Comparison of ENCODE assay signal across 30 mouse cellular contexts in genomic region chr2:4645066-4645465, GRCm38 (mm10). TPM values are rescaled to one million over a fixed set of nuclear protein-coding genes. Genes with fewer than 3 reads are reported as not detected.
DNase-seq lines count a peak whose midpoint lies in the region; ATAC-seq and TF ChIP-seq lines count a peak whose summit lies in the region.
"Had no signal": no experiment of that assay in that cellular context is flagged by ENCODE, and none has a peak within 500 bp of the region (broad histone marks: within the 10 kb centered on the region; RNA-seq: fewer than 3 reads in every experiment).

No protein-coding gene starts in this region.

- 82% methylated on average over 4 of the region's 4 CpGs for WGBS in intestine, postnatal 0 days
- 82% methylated on average over 4 of the region's 4 CpGs for WGBS in intestine, embryonic 15.5 days
- 78% methylated on average over 4 of the region's 4 CpGs for WGBS in midbrain, embryonic 11.5 days
- 76% methylated on average over 4 of the region's 4 CpGs for WGBS in midbrain, embryonic 15.5 days

- no peak overlapping the region for H3K4me2 ChIP-seq in intestine, postnatal 0 days (replicated peaks; ENCODE audit: low read depth)
- no peak overlapping the region for H3K4me2 ChIP-seq in intestine, embryonic 15.5 days (replicated peaks)
- H3K4me2 ChIP-seq in midbrain, embryonic 11.5 days: no peak overlapping the region
- H3K4me2 ChIP-seq in midbrain, embryonic 15.5 days: no peak overlapping the region
- H3K4me2 ChIP-seq: embryonic facial prominence, embryonic 12.5 days; heart, embryonic 13.5 days had no signal

- H3K27ac ChIP-seq in intestine, postnatal 0 days (ENCODE audit: low read depth, low read length): no peak overlapping the region
- H3K27ac ChIP-seq in intestine, embryonic 15.5 days: no peak overlapping the region
- H3K27ac ChIP-seq in midbrain, embryonic 11.5 days (ENCODE audit: low read depth, low read length): no peak overlapping the region
- no peak overlapping the region for H3K27ac ChIP-seq in midbrain, embryonic 15.5 days
- H3K27ac ChIP-seq: embryonic facial prominence, embryonic 12.5 days; gastrocnemius, adult 2 months; heart, embryonic 13.5 days; hindbrain, embryonic 10.5 days; midbrain, embryonic 10.5 days had no signal

- peak; percentile 24; the same call in 1 of the 2 replicates for TF ChIP-seq CTCF in intestine, postnatal 0 days (IDR thresholded peaks at IDR 0.05; ENCODE audit: low read depth)

- H3K9ac ChIP-seq in intestine, postnatal 0 days (ENCODE audit: low read depth, low read length): no peak overlapping the region
- no peak overlapping the region for H3K9ac ChIP-seq in intestine, embryonic 15.5 days
- H3K9ac ChIP-seq in midbrain, embryonic 11.5 days (ENCODE audit: low read length): no peak overlapping the region
- H3K9ac ChIP-seq in midbrain, embryonic 15.5 days: no peak overlapping the region
- H3K9ac ChIP-seq: embryonic facial prominence, embryonic 12.5 days; heart, embryonic 13.5 days had no signal

- no peaks in the 10 kb centered on the region for H3K4me1 ChIP-seq in intestine, postnatal 0 days (replicated peaks; ENCODE audit: control insufficient read depth, insufficient read depth, low read length)
- no peaks in the 10 kb centered on the region for H3K4me1 ChIP-seq in intestine, embryonic 15.5 days (replicated peaks)
- H3K4me1 ChIP-seq in midbrain, embryonic 11.5 days (ENCODE audit: control insufficient read depth, insufficient read depth, low read length): no peaks in the 10 kb centered on the region
- H3K4me1 ChIP-seq in midbrain, embryonic 15.5 days: peaks cover 5% of the 10 kb centered on the region
- H3K4me1 ChIP-seq: embryonic facial prominence, embryonic 12.5 days had no signal

- H3K27me3 ChIP-seq in intestine, postnatal 0 days (replicated peaks; ENCODE audit: control insufficient read depth, insufficient read depth, low read length): no peaks in the 10 kb centered on the region
- H3K27me3 ChIP-seq in intestine, embryonic 15.5 days (replicated peaks): no peaks in the 10 kb centered on the region
- H3K27me3 ChIP-seq in midbrain, embryonic 11.5 days (ENCODE audit: control insufficient read depth, insufficient read depth, low read length): no peaks in the 10 kb centered on the region
- H3K27me3 ChIP-seq in midbrain, embryonic 15.5 days (replicated peaks): no peaks in the 10 kb centered on the region
- H3K27me3 ChIP-seq: embryonic facial prominence, embryonic 12.5 days; heart, embryonic 13.5 days had no signal

- no peaks in the 10 kb centered on the region for H3K9me3 ChIP-seq in intestine, postnatal 0 days (ENCODE audit: control insufficient read depth)
- no peaks in the 10 kb centered on the region for H3K9me3 ChIP-seq in intestine, embryonic 15.5 days
- H3K9me3 ChIP-seq in midbrain, embryonic 11.5 days (ENCODE audit: control insufficient read depth, low read length): no peaks in the 10 kb centered on the region
- H3K9me3 ChIP-seq in midbrain, embryonic 15.5 days: no peaks in the 10 kb centered on the region
- H3K9me3 ChIP-seq: embryonic facial prominence, embryonic 12.5 days; heart, embryonic 13.5 days; hindbrain, embryonic 10.5 days; midbrain, embryonic 10.5 days had no signal

- no peak overlapping the region for H3K4me3 ChIP-seq in intestine, postnatal 0 days (ENCODE audit: low read depth, low read length)
- no peak overlapping the region for H3K4me3 ChIP-seq in intestine, embryonic 15.5 days (replicated peaks)
- no peak overlapping the region for H3K4me3 ChIP-seq in midbrain, embryonic 11.5 days (ENCODE audit: low read depth, low read length)
- H3K4me3 ChIP-seq in midbrain, embryonic 15.5 days: no peak overlapping the region
- H3K4me3 ChIP-seq: embryonic facial prominence, embryonic 12.5 days; gastrocnemius, adult 2 months; heart, embryonic 13.5 days; hindbrain, embryonic 10.5 days; midbrain, embryonic 10.5 days had no signal

- peak; percentile 69 for DNase-seq in midbrain, embryonic 11.5 days (ENCODE audit: low spot score, missing footprints)
- DNase-seq in ES-CJ7 (ENCODE audit: low read depth, low spot score) (peak; percentile 62), adipocyte (ENCODE audit: low spot score) (peak; percentile 12)
- DNase-seq in layer of hippocampus, postnatal 14 days (ENCODE audit: low spot score in 2 of 2): no peak
- DNase-seq in adrenal gland, adult 18-20 months (ENCODE audit: low spot score in 2 of 2): no peak
- DNase-seq: adrenal gland, adult 8-10 months; cerebellum, adult 2 months; cerebellum, postnatal 25 days; embryo, embryonic 11 days; gastrocnemius, adult 2 months; heart, postnatal 10 days; kidney, adult 8-10 months; kidney, postnatal 14 days; layer of hippocampus, adult 9-11 months; liver; lung, adult 18-20 months; lung, postnatal 10 days; right cerebral cortex, postnatal 25 days; spleen, adult 18-20 months; thymus, adult 2 months; thymus, postnatal 36 days had no signal

- ATAC-seq in intestine, postnatal 0 days: no peak
- ATAC-seq in intestine, embryonic 15.5 days: no peak
- no peak for ATAC-seq in midbrain, embryonic 11.5 days (ENCODE audit: low FRiP score)
- no peak for ATAC-seq in midbrain, embryonic 15.5 days (replicated peaks)
- ATAC-seq: forebrain, embryonic 14.5 days; hindbrain, embryonic 16.5 days had no signal

- H3K36me3 ChIP-seq in intestine, postnatal 0 days (ENCODE audit: control insufficient read depth, insufficient read depth): peaks cover 51% of the 10 kb centered on the region
- H3K36me3 ChIP-seq in intestine, embryonic 15.5 days: peaks cover 12% of the 10 kb centered on the region; the same call in 1 of the 2 replicates
- peaks cover 14% of the 10 kb centered on the region for H3K36me3 ChIP-seq in midbrain, embryonic 11.5 days (ENCODE audit: control insufficient read depth, insufficient read depth, low read length)
- peaks cover 17% of the 10 kb centered on the region for H3K36me3 ChIP-seq in midbrain, embryonic 15.5 days (replicated peaks)

RNA-seq across cellular contexts. Expression of gene Prpf18, which starts 6.8 kb away (rescaled TPM):
- 13.0 and 14.9 TPM in 2 replicates for polyA plus RNA-seq in intestine, postnatal 0 days (2015; fragmentation: Nextera tagmentation; extraction: Ambion mirVana)
- 27.1 and 31.7 TPM in 2 replicates for polyA plus RNA-seq in intestine, embryonic 15.5 days (2015; fragmentation: Nextera tagmentation; extraction: Ambion mirVana)
- 44.4 and 52.6 TPM in 2 replicates for polyA plus RNA-seq in midbrain, embryonic 11.5 days (2014; fragmentation: Nextera tagmentation; extraction: Ambion mirVana)
- polyA plus RNA-seq in midbrain, embryonic 15.5 days (2015; fragmentation: Nextera tagmentation; extraction: Ambion mirVana): 45.8 and 49.3 TPM in 2 replicates
- 10 to 100 TPM; 36.7 to 44.1 TPM for total RNA-seq in layer of hippocampus, postnatal 14 days (2021)
- 10 to 100 TPM; 30.9 to 41.5 TPM for total RNA-seq in adrenal gland, adult 18-20 months (2021)

Comparison
In these comparisons a context has a peak if more than half of its experiments do, and no peak if none do; other contexts are left out.
1. DNase-seq: peak in midbrain, embryonic 11.5 days (single experiment), ES-CJ7 (single experiment) and adipocyte (single experiment); none in layer of hippocampus, postnatal 14 days (0 of 2) and adrenal gland, adult 18-20 months (0 of 2).